Mouse (Mus musculus): ENCODE measurements around the gene Galnt12.

DNA sequence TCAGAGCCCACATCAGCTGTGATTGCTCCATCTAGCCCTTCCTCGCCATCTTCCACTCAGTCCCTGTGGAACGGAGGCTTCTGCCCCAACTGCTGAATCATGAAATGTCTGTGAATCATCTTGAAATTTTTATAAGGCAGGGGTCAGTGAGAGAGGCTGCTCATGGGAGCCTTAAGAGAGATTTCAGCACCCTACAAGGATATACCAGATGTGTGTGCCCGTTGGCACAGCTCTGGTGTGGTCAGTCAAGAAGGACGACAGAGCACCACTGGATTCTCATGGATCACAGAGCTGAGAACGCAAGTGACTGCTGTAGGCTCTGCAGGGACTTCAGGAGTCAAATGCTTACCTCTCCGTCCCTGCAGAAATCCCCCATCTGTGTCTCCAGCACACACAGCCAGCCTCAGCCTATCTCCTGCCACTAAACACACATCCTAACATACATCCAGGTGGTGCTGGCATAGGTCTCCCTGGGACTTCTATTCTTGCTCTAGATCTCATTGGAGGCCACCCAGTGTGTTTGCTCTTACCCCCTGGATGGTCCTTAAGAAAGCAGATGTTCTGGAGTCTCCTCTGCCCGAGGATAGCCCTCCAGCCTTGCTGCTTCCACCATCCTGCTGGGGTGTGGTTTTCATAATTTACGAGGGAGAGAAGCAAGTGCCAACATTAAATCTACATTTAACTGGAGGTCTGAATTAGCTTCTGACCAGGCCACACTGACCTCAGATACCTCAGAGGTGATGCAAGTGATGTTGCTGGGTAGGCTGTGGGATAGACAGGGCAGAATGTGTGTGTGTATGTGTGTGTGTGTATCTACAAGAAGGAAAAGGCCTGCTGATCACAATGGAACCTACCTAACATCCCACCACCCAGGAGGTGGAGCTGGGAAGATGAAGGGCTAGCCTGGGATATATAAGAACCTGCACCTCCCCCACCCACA lies 38.7 kb downstream of the Galnt12 start:
- TF ChIP-seq MYOG (IDR thresholded peaks at IDR 0.05; ENCODE audit: control insufficient read depth in 1 of 3, insufficient read depth in 1 of 3, insufficient read length in 2 of 3, low read depth in 2 of 3) (no peak), MAX (IDR thresholded peaks at IDR 0.05; ENCODE audit: low read depth) (no peak), E2F4 (IDR thresholded peaks at IDR 0.05; ENCODE audit: insufficient read depth) (no peak)

Measured in myocyte (in vitro differentiated cells).